Mouse (Mus musculus): ENCODE measurements around the gene Ninj2. TPM values are rescaled to one million over a fixed set of nuclear protein-coding genes. Genes with fewer than 3 reads are reported as not detected.

Ninj2 gene
- polyA plus RNA-seq, 1 experiment from 2014 or later, result not detected

DNA sequence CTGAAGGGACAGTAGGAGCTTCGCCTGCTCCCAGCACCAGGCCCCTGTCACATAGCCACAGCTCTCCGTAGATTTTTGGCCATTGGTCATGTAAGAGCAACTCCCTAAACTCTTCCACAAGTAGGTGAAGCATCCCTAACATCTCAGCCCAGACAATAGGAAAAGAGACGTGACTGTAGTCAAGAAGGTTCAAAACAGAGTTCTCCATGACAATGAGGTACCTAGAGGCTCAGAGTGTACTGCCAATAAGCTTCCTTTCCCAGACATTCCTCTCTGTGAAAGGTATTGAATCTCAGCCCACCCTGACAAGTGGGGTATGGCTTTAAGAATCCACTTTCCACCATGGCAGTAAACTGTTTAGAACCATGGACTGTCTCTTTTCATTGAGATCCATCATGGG lies 23.6 kb upstream of the Ninj2 start:
- DNase-seq (ENCODE audit: low spot score) (no peak), ATAC-seq (ENCODE audit: low FRiP score) (no peak)
- H3K9me3 ChIP-seq (ENCODE audit: control insufficient read depth, low read length), result no peaks in the 10 kb centered on the region
- H3K27ac ChIP-seq (ENCODE audit: low read depth, low read length), result no peak overlapping the region
- no peak overlapping the region for H3K9ac ChIP-seq (ENCODE audit: low read depth, low read length)
- H3K36me3 ChIP-seq (ENCODE audit: control insufficient read depth, insufficient read depth, low read length), result no peaks in the 10 kb centered on the region
- H3K4me3 ChIP-seq (ENCODE audit: low read depth, low read length), result no peak overlapping the region
- no peak overlapping the region for H3K4me2 ChIP-seq (replicated peaks; ENCODE audit: low read depth, low read length)
- no peaks in the 10 kb centered on the region for H3K4me1 ChIP-seq (replicated peaks; ENCODE audit: control insufficient read depth, insufficient read depth, low read length)
- WGBS, result 85% methylated on average over 3 of the region's 3 CpGs
- no peaks in the 10 kb centered on the region for H3K27me3 ChIP-seq (ENCODE audit: control insufficient read depth, insufficient read depth, low read length)

DNA sequence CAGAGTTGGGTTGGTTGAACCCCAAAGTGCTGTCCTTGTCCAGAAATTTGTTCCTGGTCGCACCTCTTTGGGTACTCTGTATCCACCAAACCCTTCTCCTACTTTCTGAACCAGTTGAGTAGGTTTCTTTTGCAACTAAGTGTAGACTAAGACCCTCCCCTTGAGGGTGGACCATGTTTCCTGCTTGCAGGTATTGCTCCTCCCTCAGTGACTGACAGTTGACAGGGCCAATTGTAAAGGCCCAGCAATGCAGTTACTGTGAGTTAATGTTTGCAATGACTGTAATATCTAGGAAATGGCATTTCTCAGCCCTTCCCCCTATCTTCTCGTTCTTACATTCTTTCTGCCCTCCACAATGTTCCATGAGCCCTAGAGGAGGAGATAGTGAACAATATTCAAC lies 20.5 kb upstream of the Ninj2 start:
- H3K9me3 ChIP-seq (ENCODE audit: control insufficient read depth, low read length), result no peaks in the 10 kb centered on the region
- DNase-seq (ENCODE audit: low spot score), result no peak
- no peak overlapping the region for H3K9ac ChIP-seq (ENCODE audit: low read depth, low read length)
- no peaks in the 10 kb centered on the region for H3K36me3 ChIP-seq (ENCODE audit: control insufficient read depth, insufficient read depth, low read length)
- ATAC-seq (ENCODE audit: low FRiP score), result no peak
- no peak overlapping the region for H3K4me3 ChIP-seq (ENCODE audit: low read depth, low read length)
- 69% methylated on average over 2 of the region's 2 CpGs for WGBS
- no peaks in the 10 kb centered on the region for H3K4me1 ChIP-seq (replicated peaks; ENCODE audit: control insufficient read depth, insufficient read depth, low read length)
- no peaks in the 10 kb centered on the region for H3K27me3 ChIP-seq (ENCODE audit: control insufficient read depth, insufficient read depth, low read length)
- H3K27ac ChIP-seq (ENCODE audit: low read depth, low read length), result no peak overlapping the region
- H3K4me2 ChIP-seq (replicated peaks; ENCODE audit: low read depth, low read length), result no peak overlapping the region

DNA sequence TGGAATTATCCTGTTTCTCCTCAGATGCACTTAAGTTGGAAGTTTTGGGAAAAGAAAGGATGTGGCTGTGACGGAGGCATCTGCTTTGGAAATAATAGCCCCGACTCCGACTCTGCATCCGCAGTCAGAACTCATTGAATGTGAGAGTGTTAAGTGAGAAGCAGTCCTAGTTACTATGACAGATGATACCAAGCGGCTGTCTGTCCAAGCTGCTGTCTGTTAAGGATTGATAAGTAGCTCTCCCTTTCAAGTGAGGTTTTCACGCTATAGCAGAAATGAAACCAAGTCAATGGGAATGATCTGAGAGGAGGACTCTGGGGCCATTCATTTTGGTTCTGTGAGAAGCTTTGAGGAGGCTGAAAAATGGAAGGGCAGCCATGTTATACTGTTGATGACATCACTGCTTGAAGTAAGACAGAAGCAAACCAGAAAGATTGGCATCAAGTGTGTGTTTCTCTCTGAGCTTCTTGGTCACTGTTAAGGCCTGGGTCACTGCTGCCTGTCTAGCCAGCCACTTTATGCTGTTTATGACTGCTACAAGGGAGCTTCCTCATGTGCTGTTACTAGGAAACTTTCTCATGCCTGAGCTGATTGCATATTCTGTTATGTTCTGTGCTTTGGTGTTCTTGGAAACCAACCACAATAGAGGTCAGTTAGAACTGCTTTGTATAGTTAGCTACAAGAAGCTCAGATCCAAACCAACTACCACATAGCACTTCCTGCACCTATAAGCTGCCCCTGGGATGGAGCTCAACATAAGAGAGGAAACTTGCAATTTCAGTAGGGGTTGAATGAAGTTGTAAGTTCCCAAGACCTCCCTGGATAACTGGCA lies 16.3 kb upstream of the Ninj2 start:
- H3K36me3 ChIP-seq (ENCODE audit: control insufficient read depth, insufficient read depth, low read length), result no peaks in the 10 kb centered on the region
- no peaks in the 10 kb centered on the region for H3K9me3 ChIP-seq (ENCODE audit: control insufficient read depth, low read length)
- no peak overlapping the region for H3K4me3 ChIP-seq (ENCODE audit: low read depth, low read length)
- DNase-seq (ENCODE audit: low spot score) (no peak), ATAC-seq (ENCODE audit: low FRiP score) (no peak)
- H3K27ac ChIP-seq (ENCODE audit: low read depth, low read length), result no peak overlapping the region
- H3K4me1 ChIP-seq (replicated peaks; ENCODE audit: control insufficient read depth, insufficient read depth, low read length), result no peaks in the 10 kb centered on the region
- WGBS, result 82% methylated on average over 6 of the region's 6 CpGs
- no peak overlapping the region for H3K9ac ChIP-seq (ENCODE audit: low read depth, low read length)
- H3K4me2 ChIP-seq (replicated peaks; ENCODE audit: low read depth, low read length), result no peak overlapping the region
- no peaks in the 10 kb centered on the region for H3K27me3 ChIP-seq (ENCODE audit: control insufficient read depth, insufficient read depth, low read length)

DNA sequence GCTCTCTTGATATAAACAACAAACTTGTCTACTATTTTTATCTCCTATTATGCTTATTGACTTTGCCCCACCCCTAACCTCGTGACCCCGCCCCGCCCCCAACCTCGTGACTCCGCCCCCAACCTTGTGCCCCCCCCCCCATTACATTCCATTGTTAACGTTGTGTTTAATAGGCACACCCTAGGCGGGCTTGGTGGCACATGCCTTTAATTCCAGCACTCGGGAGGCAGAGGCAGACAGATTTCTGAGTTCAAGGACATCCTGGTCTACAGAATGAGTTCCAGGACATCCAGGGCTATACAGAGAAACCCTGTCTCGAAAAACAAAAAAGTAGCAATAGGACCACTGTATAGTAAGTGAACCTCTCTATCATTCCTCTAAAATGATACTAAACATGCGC lies 13.6 kb upstream of the Ninj2 start:
- no peaks in the 10 kb centered on the region for H3K4me1 ChIP-seq (replicated peaks; ENCODE audit: control insufficient read depth, insufficient read depth, low read length)
- WGBS, result 84% methylated on average over 10 of the region's 10 CpGs
- no peaks in the 10 kb centered on the region for H3K27me3 ChIP-seq (ENCODE audit: control insufficient read depth, insufficient read depth, low read length)
- no peak overlapping the region for H3K4me3 ChIP-seq (ENCODE audit: low read depth, low read length)
- no peak for DNase-seq (ENCODE audit: low spot score)
- no peak overlapping the region for H3K4me2 ChIP-seq (replicated peaks; ENCODE audit: low read depth, low read length)
- no peaks in the 10 kb centered on the region for H3K36me3 ChIP-seq (ENCODE audit: control insufficient read depth, insufficient read depth, low read length)
- H3K9me3 ChIP-seq (ENCODE audit: control insufficient read depth, low read length), result no peaks in the 10 kb centered on the region
- no peak overlapping the region for H3K27ac ChIP-seq (ENCODE audit: low read depth, low read length)
- ATAC-seq (ENCODE audit: low FRiP score), result no peak
- H3K9ac ChIP-seq (ENCODE audit: low read depth, low read length), result no peak overlapping the region

DNA sequence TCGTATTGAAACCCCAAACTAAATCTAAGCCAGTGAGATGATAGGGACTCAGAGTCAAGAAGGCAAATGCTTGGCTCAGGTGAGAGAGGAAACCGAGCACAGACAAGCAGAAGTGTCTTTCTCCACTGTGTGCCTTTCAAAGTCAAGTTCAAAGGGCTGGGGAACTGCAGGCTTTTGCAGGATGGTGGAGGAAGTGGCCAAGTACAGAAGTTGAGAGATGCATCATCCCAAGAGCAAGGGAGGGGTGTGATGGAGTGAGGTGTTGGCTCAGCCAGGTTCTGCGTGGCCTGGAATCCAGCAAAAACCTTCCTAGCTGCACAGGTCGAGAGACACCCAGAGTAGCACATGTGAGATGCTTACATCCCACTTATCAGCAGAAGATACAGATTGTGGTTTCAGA lies 11.6 kb upstream of the Ninj2 start:
- WGBS, result 86% methylated on average over 4 of the region's 4 CpGs
- DNase-seq (ENCODE audit: low spot score) (no peak), ATAC-seq (ENCODE audit: low FRiP score) (no peak)
- H3K4me2 ChIP-seq (replicated peaks; ENCODE audit: low read depth, low read length), result no peak overlapping the region
- H3K9me3 ChIP-seq (ENCODE audit: control insufficient read depth, low read length), result no peaks in the 10 kb centered on the region
- no peak overlapping the region for H3K4me3 ChIP-seq (ENCODE audit: low read depth, low read length)
- no peak overlapping the region for H3K27ac ChIP-seq (ENCODE audit: low read depth, low read length)
- no peaks in the 10 kb centered on the region for H3K4me1 ChIP-seq (replicated peaks; ENCODE audit: control insufficient read depth, insufficient read depth, low read length)
- H3K9ac ChIP-seq (ENCODE audit: low read depth, low read length), result no peak overlapping the region
- H3K27me3 ChIP-seq (ENCODE audit: control insufficient read depth, insufficient read depth, low read length), result no peaks in the 10 kb centered on the region
- H3K36me3 ChIP-seq (ENCODE audit: control insufficient read depth, insufficient read depth, low read length), result no peaks in the 10 kb centered on the region

DNA sequence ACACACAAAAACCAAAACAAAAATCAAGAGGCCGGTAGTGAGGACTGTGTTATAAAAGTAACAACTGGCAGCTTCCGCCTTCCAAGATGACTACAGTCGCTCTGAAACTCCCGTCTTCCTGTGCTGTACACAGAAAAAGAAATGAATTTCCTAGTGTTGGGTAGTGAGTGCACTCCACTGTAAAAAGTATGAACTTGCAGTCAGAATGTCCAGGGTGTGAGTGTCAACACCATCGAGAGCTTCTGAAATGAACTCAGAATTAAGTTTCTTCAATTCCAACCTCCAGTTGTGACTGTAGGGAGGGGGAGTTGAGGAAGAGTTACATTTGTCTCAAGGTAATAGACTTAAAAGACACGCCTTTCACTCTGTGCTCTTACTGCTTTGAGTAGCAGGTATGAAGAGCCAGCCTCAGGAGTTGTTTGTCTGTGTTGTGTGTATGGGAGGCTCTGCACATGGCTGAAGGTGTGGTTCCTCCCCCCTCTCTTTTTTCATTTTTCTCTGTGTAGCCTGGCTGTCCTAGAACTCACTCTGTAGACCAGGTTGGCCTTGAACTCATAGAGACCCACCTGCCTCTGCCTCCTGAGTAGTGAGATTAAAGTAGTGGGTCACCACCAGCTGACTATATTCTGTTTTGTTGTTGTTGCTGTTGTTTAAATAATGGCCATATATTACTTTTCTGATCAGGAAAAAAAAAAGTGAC lies 10.7 kb upstream of the Ninj2 start:
- no peaks in the 10 kb centered on the region for H3K36me3 ChIP-seq (ENCODE audit: control insufficient read depth, insufficient read depth, low read length)
- H3K27ac ChIP-seq (ENCODE audit: low read depth, low read length), result no peak overlapping the region
- WGBS, result 88% methylated on average over 6 of the region's 6 CpGs

DNA sequence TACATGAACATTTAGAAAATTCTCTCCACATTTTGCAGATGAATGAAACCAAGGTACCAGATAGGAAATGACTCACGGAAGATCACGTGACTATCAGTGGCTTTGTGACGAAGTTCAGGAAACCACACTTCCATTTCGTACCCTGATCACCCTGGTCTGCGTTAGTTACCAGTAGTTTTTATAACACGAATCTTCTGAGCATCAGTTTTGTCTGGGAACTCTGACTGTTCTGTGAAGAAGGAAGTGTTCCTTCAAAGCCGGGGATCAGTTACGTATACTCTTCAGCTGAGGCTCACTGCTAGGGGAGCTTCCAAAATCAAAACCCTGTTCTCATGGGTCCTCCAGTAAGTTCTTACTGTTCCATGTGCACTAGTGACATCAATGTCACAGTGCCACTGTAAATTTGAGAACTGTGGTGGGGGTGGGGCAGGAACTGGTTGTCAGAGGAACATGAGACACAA lies 10.2 kb upstream of the Ninj2 start:
- Histone ChIP-seq H3K36me3 (ENCODE audit: control insufficient read depth, insufficient read depth, low read length) (no peaks in the 10 kb centered on the region), H3K9ac (ENCODE audit: low read depth, low read length) (no peak overlapping the region), H3K4me3 (ENCODE audit: low read depth, low read length) (no peak overlapping the region), H3K27ac (ENCODE audit: low read depth, low read length) (no peak overlapping the region), H3K4me2 (replicated peaks; ENCODE audit: low read depth, low read length) (no peak overlapping the region), H3K27me3 (ENCODE audit: control insufficient read depth, insufficient read depth, low read length) (no peaks in the 10 kb centered on the region), H3K9me3 (ENCODE audit: control insufficient read depth, low read length) (no peaks in the 10 kb centered on the region), H3K4me1 (replicated peaks; ENCODE audit: control insufficient read depth, insufficient read depth, low read length) (no peaks in the 10 kb centered on the region)
- 87% methylated on average over 8 of the region's 8 CpGs for WGBS
- no peak for DNase-seq (ENCODE audit: low spot score)
- no peak for ATAC-seq (ENCODE audit: low FRiP score)

More for the DNA sequence above, 10.7 kb upstream of the Ninj2 start:
- H3K9ac ChIP-seq (ENCODE audit: low read depth, low read length), result no peak overlapping the region
- no peak overlapping the region for H3K4me2 ChIP-seq (replicated peaks; ENCODE audit: low read depth, low read length)
- H3K4me3 ChIP-seq (ENCODE audit: low read depth, low read length), result no peak overlapping the region
- ATAC-seq (ENCODE audit: low FRiP score), result no peak
- no peak for DNase-seq (ENCODE audit: low spot score)
- H3K27me3 ChIP-seq (ENCODE audit: control insufficient read depth, insufficient read depth, low read length), result no peaks in the 10 kb centered on the region
- no peaks in the 10 kb centered on the region for H3K9me3 ChIP-seq (ENCODE audit: control insufficient read depth, low read length)
- H3K4me1 ChIP-seq (replicated peaks; ENCODE audit: control insufficient read depth, insufficient read depth, low read length), result no peaks in the 10 kb centered on the region

DNA sequence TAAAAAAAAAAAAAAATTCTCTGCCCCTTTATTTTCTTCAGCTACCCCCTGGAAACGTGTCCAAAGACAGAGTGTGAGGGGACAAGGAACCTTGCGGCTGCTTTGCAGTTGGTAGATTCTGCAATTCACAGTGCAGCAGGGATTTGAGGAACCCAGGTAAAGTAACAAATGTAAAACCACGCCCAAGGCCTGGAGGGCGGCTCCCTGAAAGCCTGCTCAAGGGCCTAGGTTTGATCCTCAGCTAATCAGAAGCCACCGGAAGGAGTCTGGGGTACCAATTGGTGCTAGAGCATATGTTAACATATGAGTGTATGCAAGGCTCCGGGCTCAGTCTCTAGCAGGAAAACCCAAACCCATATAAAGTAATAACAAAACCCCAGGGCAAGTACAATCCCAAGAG lies 9.7 kb upstream of the Ninj2 start:
- Histone ChIP-seq H3K9me3 (ENCODE audit: control insufficient read depth, low read length) (no peaks in the 10 kb centered on the region), H3K4me3 (ENCODE audit: low read depth, low read length) (no peak overlapping the region), H3K9ac (ENCODE audit: low read depth, low read length) (no peak overlapping the region), H3K36me3 (ENCODE audit: control insufficient read depth, insufficient read depth, low read length) (no peaks in the 10 kb centered on the region), H3K27me3 (ENCODE audit: control insufficient read depth, insufficient read depth, low read length) (no peaks in the 10 kb centered on the region), H3K4me2 (replicated peaks; ENCODE audit: low read depth, low read length) (no peak overlapping the region), H3K27ac (ENCODE audit: low read depth, low read length) (no peak overlapping the region), H3K4me1 (replicated peaks; ENCODE audit: control insufficient read depth, insufficient read depth, low read length) (no peaks in the 10 kb centered on the region)
- DNase-seq (ENCODE audit: low spot score) (no peak), ATAC-seq (ENCODE audit: low FRiP score) (no peak)
- WGBS, result 72% methylated on average over 6 of the region's 6 CpGs

DNA sequence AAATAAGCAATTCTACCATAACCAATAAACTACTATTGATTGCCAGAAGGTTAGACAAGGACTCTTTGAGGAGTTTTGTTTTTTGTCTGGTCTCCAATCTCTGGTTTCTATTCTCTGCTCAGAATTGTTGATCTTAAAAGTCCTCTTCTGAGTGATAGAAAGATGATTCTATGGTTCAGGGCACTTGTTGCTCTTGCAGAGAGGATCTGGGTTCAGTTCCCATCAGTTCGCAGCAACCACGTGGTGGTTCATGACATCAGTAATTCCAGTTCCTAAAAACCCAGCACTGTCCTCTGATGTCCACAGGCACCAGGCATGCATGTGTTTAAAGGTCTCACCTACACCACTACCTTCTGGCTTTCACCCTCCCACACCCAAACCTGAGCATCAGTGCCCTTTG lies 8.2 kb upstream of the Ninj2 start:
- WGBS, result 91% methylated on average over 2 of the region's 2 CpGs
- Histone ChIP-seq H3K36me3 (ENCODE audit: control insufficient read depth, insufficient read depth, low read length) (no peaks in the 10 kb centered on the region), H3K27ac (ENCODE audit: low read depth, low read length) (no peak overlapping the region), H3K4me1 (replicated peaks; ENCODE audit: control insufficient read depth, insufficient read depth, low read length) (no peaks in the 10 kb centered on the region), H3K4me3 (ENCODE audit: low read depth, low read length) (no peak overlapping the region), H3K27me3 (ENCODE audit: control insufficient read depth, insufficient read depth, low read length) (no peaks in the 10 kb centered on the region), H3K4me2 (replicated peaks; ENCODE audit: low read depth, low read length) (no peak overlapping the region), H3K9ac (ENCODE audit: low read depth, low read length) (no peak overlapping the region), H3K9me3 (ENCODE audit: control insufficient read depth, low read length) (no peaks in the 10 kb centered on the region)
- DNase-seq (ENCODE audit: low spot score) (no peak), ATAC-seq (ENCODE audit: low FRiP score) (no peak)

All from hindbrain, embryonic 11.5 days (tissue).